Mouse (Mus musculus): Measurements from ENCODE around the gene Rps6ka4.

- no peak for TF ChIP-seq CTCF (IDR thresholded peaks at IDR 0.05)
- TF ChIP-seq EP300 (IDR thresholded peaks at IDR 0.05; ENCODE audit: insufficient read depth, low read depth, low read length): no peak
- TF ChIP-seq POLR2A (IDR thresholded peaks at IDR 0.05; ENCODE audit: insufficient read depth, low read depth, low read length): no peak
These were observed 21.0 kb upstream of the Rps6ka4 start for GRCm38 (mm10) chr19:6861451-6861850.
